Mouse (Mus musculus) heart, postnatal 0 days (tissue): Measurements from ENCODE around the gene Hs2st1. TPM values are rescaled to one million over a fixed set of nuclear protein-coding genes. Genes with fewer than 3 reads are reported as not detected.

Source experiments
- ATAC-seq: fragments of 200-750 bp; cut with Nextera tagmentation; 2 replicates; pipeline ENCODE4 v1.8.0; 2017; ENCODE audit warnings: low read depth, moderate number of reproducible peaks, moderate library complexity; ENCODE audit not compliant: insufficient read depth
- DNase-seq: peaks from one replicate; pipeline ENCODE4 v3.0.0-alpha.2; 2016; ENCODE audit warnings: low spot score
- H3K27ac ChIP-seq: fragments of 300-500 bp; sonication (generic); 2 replicates; pipeline ENCODE4 v1.5.1; 2014; ENCODE audit warnings: low read depth, mild to moderate bottlenecking
- H3K27me3 ChIP-seq: fragments of 300-500 bp; sonication (generic); 2 replicates; pipeline ENCODE4 v1.6.1; 2014; ENCODE audit warnings: low read length, mixed read lengths; ENCODE audit not compliant: control insufficient read depth, insufficient read depth
- H3K36me3 ChIP-seq: fragments of 300-500 bp; sonication (generic); replicated peaks from 2 replicates; pipeline ENCODE4 v1.6.1; 2014; ENCODE audit warnings: low read length, mixed read lengths; ENCODE audit not compliant: control insufficient read depth, insufficient read depth
- H3K4me1 ChIP-seq: fragments of 300-500 bp; sonication (generic); 2 replicates; pipeline ENCODE4 v1.6.1; 2014; ENCODE audit warnings: antibody characterized with exemption; ENCODE audit not compliant: control insufficient read depth, insufficient read depth
- H3K4me2 ChIP-seq: fragments of 300-500 bp; sonication (generic); 2 replicates; pipeline ENCODE4 v1.6.1; 2014; ENCODE audit warnings: low read depth, mild to moderate bottlenecking, low read length, moderate library complexity
- H3K4me3 ChIP-seq: fragments of 300-500 bp; sonication (generic); 2 replicates; pipeline ENCODE4 v1.5.1; 2014; ENCODE audit warnings: low read depth, low read length
- H3K9ac ChIP-seq: fragments of 300-500 bp; sonication (generic); replicated peaks from 2 replicates; pipeline ENCODE4 v1.6.1; 2014; ENCODE audit warnings: low read depth, low read length, mixed read lengths
- H3K9me3 ChIP-seq: fragments of 300-500 bp; sonication (generic); replicated peaks from 2 replicates; pipeline ENCODE4 v1.6.1; 2016; ENCODE audit warnings: low read length; ENCODE audit not compliant: control insufficient read depth
- CTCF ChIP-seq: IDR thresholded peaks from 2 replicates; pipeline ENCODE4 v1.5.1; 2016; ENCODE audit warnings: antibody characterized with exemption, control low read depth, low read depth
- EP300 ChIP-seq: IDR thresholded peaks from 2 replicates; pipeline ENCODE4 v1.6.1; 2016; ENCODE audit warnings: antibody characterized with exemption, low read depth
- WGBS: fragments of 180-500 bp; shearing (Covaris S2); extraction: QIAGEN DNeasy Blood & Tissue Kit; methylation state at CpG from one replicate; pipeline ENCODE4 v1.1.7; 2014; 5-methylcytosine and 5-hydroxymethylcytosine counted together
- polyA plus RNA-seq: library from polyadenylated mRNA; unstranded; fragments of >200 nt; fragmentation: Nextera tagmentation; extraction: Ambion mirVana; gene quantifications from 2 replicates; pipeline ENCODE4 v1.2.1, GENCODE M21; 2015
- total RNA-seq: library from RNA; depleted of rRNA; stranded (reverse); fragments of >200 nt; gene quantifications from 2 replicates; pipeline ENCODE4 v1.2.3, GENCODE M21; 2014; ENCODE audit warnings: low replicate concordance

Hs2st1 gene
- total and polyA plus RNA-seq, 2 experiments from 2014 or later: 3.5 to 9.0 TPM

- Histone ChIP-seq H3K4me2 (no peak overlapping the region), H3K36me3 (peaks cover 12% of the 10 kb centered on the region; the same call in 1 of the 2 replicates), H3K27me3 (no peaks in the 10 kb centered on the region), H3K4me3 (no peak overlapping the region), H3K27ac (no peak overlapping the region), H3K4me1 (no peaks in the 10 kb centered on the region), H3K9ac (no peak overlapping the region), H3K9me3 (no peaks in the 10 kb centered on the region)
- no peak for TF ChIP-seq CTCF
- no peak for TF ChIP-seq EP300
- ATAC-seq: no peak
- DNase-seq: no peak
- 78% methylated on average over 6 of the region's 6 CpGs for WGBS
These were observed 121.0 kb downstream of the Hs2st1 start for GRCm38 (mm10) chr3:144448977-144449376.

- H3K4me1 ChIP-seq: no peaks in the 10 kb centered on the region
- no peak overlapping the region for H3K4me2 ChIP-seq
- H3K27me3 ChIP-seq: no peaks in the 10 kb centered on the region
- H3K9me3 ChIP-seq: no peaks in the 10 kb centered on the region
- H3K36me3 ChIP-seq: peaks cover 12% of the 10 kb centered on the region; the same call in 1 of the 2 replicates
- WGBS: 84% methylated on average over 9 of the region's 9 CpGs
- TF ChIP-seq EP300: no peak
- no peak for TF ChIP-seq CTCF
- H3K9ac ChIP-seq: no peak overlapping the region
- no peak overlapping the region for H3K4me3 ChIP-seq
- H3K27ac ChIP-seq: no peak overlapping the region
- ATAC-seq: no peak
- no peak for DNase-seq
These were observed 122.1 kb downstream of the Hs2st1 start for GRCm38 (mm10) chr3:144447917-144448316.

- DNase-seq: no peak
- Histone ChIP-seq H3K9ac (no peak overlapping the region), H3K4me2 (no peak overlapping the region), H3K4me1 (no peaks in the 10 kb centered on the region), H3K27ac (no peak overlapping the region), H3K4me3 (no peak overlapping the region), H3K36me3 (peaks cover 5% of the 10 kb centered on the region; the same call in 1 of the 2 replicates), H3K9me3 (no peaks in the 10 kb centered on the region), H3K27me3 (no peaks in the 10 kb centered on the region)
- WGBS: 89% methylated on average over 14 of the region's 14 CpGs
- TF ChIP-seq CTCF: no peak
- TF ChIP-seq EP300: no peak
- no peak for ATAC-seq
These were observed 123.8 kb downstream of the Hs2st1 start for GRCm38 (mm10) chr3:144446081-144446634.

GRCm38 (mm10) chr3:144437871-144438398 is 132.0 kb downstream of the Hs2st1 start:
- no peak for ATAC-seq
- no peak overlapping the region for H3K27ac ChIP-seq

GRCm38 (mm10) chr3:144436076-144436475 is 133.9 kb downstream of the Hs2st1 start:
- ATAC-seq (no peak), DNase-seq (no peak)
- WGBS: 72% methylated on average over 3 of the region's 3 CpGs
- no peaks in the 10 kb centered on the region for H3K4me1 ChIP-seq
- no peaks in the 10 kb centered on the region for H3K9me3 ChIP-seq
- no peak overlapping the region for H3K27ac ChIP-seq
- TF ChIP-seq EP300 (no peak), CTCF (no peak)
- no peaks in the 10 kb centered on the region for H3K27me3 ChIP-seq
- no peak overlapping the region for H3K4me2 ChIP-seq
- no peak overlapping the region for H3K9ac ChIP-seq
- peaks cover 9% of the 10 kb centered on the region; the same call in 1 of the 2 replicates for H3K36me3 ChIP-seq
- no peak overlapping the region for H3K4me3 ChIP-seq

More at GRCm38 (mm10) chr3:144437871-144438398, 132.0 kb downstream of the Hs2st1 start:
- WGBS: 87% methylated on average over 14 of the region's 14 CpGs
- TF ChIP-seq EP300: no peak
- no peak for TF ChIP-seq CTCF
- Histone ChIP-seq H3K4me2 (no peak overlapping the region), H3K36me3 (peaks cover 9% of the 10 kb centered on the region; the same call in 1 of the 2 replicates), H3K27me3 (no peaks in the 10 kb centered on the region), H3K4me3 (no peak overlapping the region), H3K4me1 (no peaks in the 10 kb centered on the region), H3K9me3 (no peaks in the 10 kb centered on the region), H3K9ac (no peak overlapping the region)
- DNase-seq: no peak
